Mouse (Mus musculus) neural tube, embryonic 11.5 days (tissue): Measurements from ENCODE around the gene Tor4a. TPM values are rescaled to one million over a fixed set of nuclear protein-coding genes. Genes with fewer than 3 reads are reported as not detected.

ENCODE experiments used
- ATAC-seq: fragments of 200-750 bp; cut with Nextera tagmentation; 2 replicates; pipeline ENCODE4 v1.8.0; 2017; ENCODE audit warnings: moderate number of reproducible peaks, mild to moderate bottlenecking, moderate TSS enrichment, moderate library complexity; ENCODE audit not compliant: insufficient read depth, low FRiP score, low TSS enrichment
- DNase-seq: peaks from one replicate; pipeline ENCODE4 v3.0.0-alpha.2; 2015; ENCODE audit warnings: low spot score
- H3K27ac ChIP-seq: fragments of 300-500 bp; sonication (generic); 2 replicates; pipeline ENCODE4 v1.5.1; 2014; ENCODE audit warnings: low read depth, mild to moderate bottlenecking, low read length
- H3K27me3 ChIP-seq: fragments of 300-500 bp; sonication (generic); 2 replicates; pipeline ENCODE4 v1.6.1; 2014; ENCODE audit warnings: mild to moderate bottlenecking, low read length, mixed read lengths; ENCODE audit not compliant: control insufficient read depth, insufficient read depth
- H3K36me3 ChIP-seq: fragments of 300-500 bp; sonication (generic); 2 replicates; pipeline ENCODE4 v1.6.1; 2014; ENCODE audit warnings: mild to moderate bottlenecking, low read length, moderate library complexity, mixed read lengths; ENCODE audit not compliant: control insufficient read depth, insufficient read depth
- H3K4me1 ChIP-seq: fragments of 300-500 bp; sonication (generic); 2 replicates; pipeline ENCODE4 v1.6.1; 2014; ENCODE audit warnings: low read length, mixed read lengths; ENCODE audit not compliant: control insufficient read depth, insufficient read depth
- H3K4me2 ChIP-seq: fragments of 300-500 bp; sonication (generic); 2 replicates; pipeline ENCODE4 v1.6.1; 2014; ENCODE audit warnings: low read depth, mild to moderate bottlenecking, moderate library complexity
- H3K4me3 ChIP-seq: fragments of 300-500 bp; sonication (generic); 2 replicates; pipeline ENCODE4 v1.5.1; 2014; ENCODE audit warnings: low read depth, low read length
- H3K9ac ChIP-seq: fragments of 300-500 bp; sonication (generic); 2 replicates; pipeline ENCODE4 v1.6.1; 2014; ENCODE audit warnings: mild to moderate bottlenecking, low read length
- H3K9me3 ChIP-seq: fragments of 300-500 bp; sonication (generic); 2 replicates; pipeline ENCODE4 v1.6.1; 2016; ENCODE audit warnings: low read length; ENCODE audit not compliant: control insufficient read depth
- WGBS: fragments of 180-500 bp; shearing (Covaris S2); extraction: QIAGEN DNeasy Blood & Tissue Kit; methylation state at CpG from one replicate; pipeline ENCODE4 v1.1.7; 2014; 5-methylcytosine and 5-hydroxymethylcytosine counted together
- polyA plus RNA-seq: library from polyadenylated mRNA; unstranded; fragments of >200 nt; fragmentation: Nextera tagmentation; extraction: Ambion mirVana; gene quantifications from 2 replicates; pipeline ENCODE4 v1.2.1, GENCODE M21; 2014

Gene Tor4a
- polyA plus RNA-seq, 1 experiment from 2014 or later: 1.6 TPM

DNA sequence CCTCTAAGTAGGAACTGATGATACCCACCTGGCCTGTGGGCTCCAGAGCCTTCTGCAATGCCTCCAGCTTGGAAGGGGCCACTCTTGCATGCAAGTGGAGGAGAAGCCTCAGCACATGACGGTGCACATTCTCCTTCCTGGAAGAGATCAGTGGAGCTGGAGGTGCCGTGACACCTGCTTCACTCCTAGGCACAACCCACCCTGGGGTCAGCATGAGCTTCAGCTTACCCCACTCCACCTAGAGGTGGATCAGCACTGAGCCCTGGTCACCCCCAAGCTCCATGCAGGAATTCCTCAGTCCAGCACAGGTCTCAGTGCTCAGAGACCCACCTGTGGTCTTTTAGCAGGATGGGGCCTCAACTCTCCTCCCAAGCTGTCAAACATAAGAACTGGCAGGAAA, 3.9 kb upstream of the Tor4a start:
- H3K36me3 ChIP-seq: peaks cover 17% of the 10 kb centered on the region
- DNase-seq: no peak

DNA sequence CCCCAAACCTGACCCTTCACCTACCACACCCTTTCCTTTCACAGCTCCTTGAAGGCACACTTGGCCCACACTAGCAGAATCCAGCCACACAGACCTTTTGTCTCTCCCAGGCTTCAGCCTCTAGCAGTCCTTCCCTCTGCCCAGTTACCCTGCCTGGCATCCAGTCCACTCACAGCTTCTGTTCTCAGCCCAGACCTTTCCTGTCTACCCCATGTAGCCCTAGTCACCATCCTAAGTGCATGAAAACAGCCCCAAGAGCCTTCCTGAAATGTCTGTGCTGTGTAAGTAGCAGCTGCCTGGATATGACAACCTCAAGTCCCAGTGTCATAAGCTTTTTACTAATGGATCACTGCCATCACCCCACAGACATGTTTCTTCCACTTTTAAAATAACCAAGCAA, 1.3 kb upstream of the Tor4a start:
- Histone ChIP-seq H3K36me3 (peaks cover 5% of the 10 kb centered on the region; the same call in 1 of the 2 replicates), H3K9ac (no peak overlapping the region), H3K4me1 (no peaks in the 10 kb centered on the region), H3K9me3 (no peaks in the 10 kb centered on the region), H3K4me3 (no peak overlapping the region), H3K4me2 (no peak overlapping the region), H3K27ac (no peak overlapping the region), H3K27me3 (peaks cover 19% of the 10 kb centered on the region)
- no peak for ATAC-seq
- no peak for DNase-seq

More for the DNA sequence above, 3.9 kb upstream of the Tor4a start:
- H3K9ac ChIP-seq: no peak overlapping the region
- H3K9me3 ChIP-seq: no peaks in the 10 kb centered on the region
- no peak overlapping the region for H3K27ac ChIP-seq
- H3K4me1 ChIP-seq: no peaks in the 10 kb centered on the region
- no peak overlapping the region for H3K4me3 ChIP-seq
- WGBS: 91% methylated on average over 2 of the region's 2 CpGs
- ATAC-seq: no peak
- H3K27me3 ChIP-seq: peaks cover 13% of the 10 kb centered on the region
- no peak overlapping the region for H3K4me2 ChIP-seq

DNA sequence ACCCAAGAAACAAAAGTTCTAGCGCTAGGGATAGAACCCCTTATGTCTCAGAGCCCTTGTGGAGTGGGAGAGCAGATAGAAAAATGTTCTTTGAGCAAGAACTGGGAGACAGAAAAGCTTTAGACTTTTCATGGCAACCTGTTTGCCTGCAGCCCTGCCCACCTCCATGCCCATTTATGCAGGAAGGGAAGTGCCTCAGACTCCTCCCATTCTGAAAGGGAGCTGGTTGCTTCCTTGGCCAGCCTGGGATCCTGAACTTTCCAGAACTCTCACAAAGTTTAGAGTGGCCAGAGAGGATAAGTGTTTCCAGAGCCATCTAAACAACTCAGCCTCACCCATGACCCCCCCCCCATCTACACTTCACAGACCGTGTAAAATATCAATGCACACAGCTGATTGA, 505 bp upstream of the Tor4a start:
- WGBS: 24% methylated on average over 2 of the region's 2 CpGs
- ATAC-seq (no peak), DNase-seq (no peak)
- Histone ChIP-seq H3K27me3 (peaks cover 19% of the 10 kb centered on the region), H3K9me3 (no peaks in the 10 kb centered on the region), H3K27ac (no peak overlapping the region), H3K4me2 (no peak overlapping the region), H3K4me1 (no peaks in the 10 kb centered on the region), H3K36me3 (peaks cover 4% of the 10 kb centered on the region; the same call in 1 of the 2 replicates), H3K4me3 (no peak overlapping the region), H3K9ac (no peak overlapping the region)

DNA sequence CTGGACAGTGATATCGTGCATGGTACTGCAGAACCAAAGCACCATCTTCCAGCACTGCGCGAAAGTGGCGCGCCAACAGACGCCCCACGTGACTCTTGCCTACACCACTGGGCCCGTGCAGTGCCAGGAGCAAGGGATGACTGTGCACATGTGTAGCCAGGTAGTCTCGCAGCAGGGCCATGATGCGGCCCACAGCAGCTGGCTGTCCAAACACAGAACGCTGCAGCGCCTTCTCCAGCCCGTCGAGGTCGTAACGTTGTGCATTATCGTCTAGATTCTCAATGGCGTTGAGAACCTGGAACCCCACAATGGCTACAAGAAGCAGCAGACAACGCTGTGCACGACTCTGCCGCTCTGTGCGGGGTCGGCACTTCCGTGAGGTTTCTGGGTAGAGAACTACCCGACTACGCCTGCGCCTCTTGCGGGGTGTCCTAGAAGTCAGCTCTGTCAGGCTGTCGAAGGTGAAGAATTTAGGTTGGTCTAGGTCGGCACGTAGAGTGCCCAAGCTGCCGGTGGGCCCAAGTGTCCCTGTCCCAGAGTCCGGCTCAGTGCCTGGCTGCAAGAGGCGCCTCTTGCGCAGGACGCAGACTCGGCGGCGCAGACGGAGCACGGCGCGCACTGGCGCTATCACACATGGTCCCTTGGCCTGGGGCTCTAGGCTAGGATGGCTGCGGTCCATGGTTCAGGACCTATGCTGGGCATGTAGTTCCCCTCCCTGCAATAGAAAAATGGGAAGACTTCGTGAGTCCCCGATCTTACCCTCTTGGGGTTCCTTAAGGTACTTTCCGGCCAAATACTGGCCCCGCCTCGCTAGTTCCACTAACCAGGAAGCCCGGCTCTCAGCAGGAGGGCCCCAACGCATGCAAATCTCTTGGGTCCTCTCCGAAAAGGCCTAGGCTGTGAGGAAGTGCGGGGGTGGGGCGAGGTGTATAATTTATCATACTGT, 1.2 kb downstream of the Tor4a start:
- no peak for ATAC-seq
- no peaks in the 10 kb centered on the region for H3K4me1 ChIP-seq
- H3K27me3 ChIP-seq: peaks cover 19% of the 10 kb centered on the region
- WGBS: 20% methylated on average over 55 of the region's 55 CpGs
- H3K27ac ChIP-seq: no peak overlapping the region
- no peak for DNase-seq
- no peak overlapping the region for H3K4me3 ChIP-seq
- H3K9me3 ChIP-seq: no peaks in the 10 kb centered on the region
- H3K4me2 ChIP-seq: peak overlapping the region; percentile 8; the same call in 1 of the 2 replicates
- peaks cover 2% of the 10 kb centered on the region; the same call in 1 of the 2 replicates for H3K36me3 ChIP-seq
- no peak overlapping the region for H3K9ac ChIP-seq

DNA sequence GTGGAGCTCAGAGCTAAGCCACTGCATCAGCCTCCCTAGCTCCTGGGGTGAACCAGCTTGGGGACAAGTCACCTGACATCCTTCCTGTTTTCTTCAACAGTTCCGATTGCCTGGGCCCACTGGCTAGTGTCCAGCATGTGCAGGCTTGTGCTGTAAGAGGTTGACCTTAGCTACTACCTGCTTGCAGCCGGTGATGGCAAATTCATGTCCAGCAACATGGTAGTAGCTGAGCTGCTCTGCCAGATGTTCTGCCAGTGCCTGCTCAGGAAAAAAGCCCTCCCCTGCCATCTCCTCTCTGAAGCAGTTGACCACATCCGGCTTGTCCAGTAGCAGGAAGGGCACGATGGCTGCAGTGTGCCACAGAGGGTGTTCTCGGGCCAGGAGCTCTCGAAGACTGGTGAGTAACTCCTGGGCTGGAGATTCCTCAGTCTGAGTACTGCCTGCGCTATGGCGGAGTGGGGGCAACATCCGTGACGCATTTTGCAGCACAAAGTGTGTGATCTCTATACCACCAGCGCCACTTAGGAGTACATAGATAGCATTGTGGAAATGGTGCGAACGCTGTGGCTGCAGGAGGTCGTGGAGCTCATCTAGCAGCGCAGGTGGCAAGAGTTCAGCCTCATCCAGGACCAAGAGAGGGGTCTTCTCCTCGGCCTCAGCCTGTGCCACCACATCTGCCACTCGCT, 2.1 kb downstream of the Tor4a start:
- H3K27me3 ChIP-seq: peaks cover 19% of the 10 kb centered on the region
- no peak overlapping the region for H3K9ac ChIP-seq
- no peak overlapping the region for H3K4me2 ChIP-seq
- H3K4me3 ChIP-seq: no peak overlapping the region
- no peaks in the 10 kb centered on the region for H3K9me3 ChIP-seq
- ATAC-seq (no peak), DNase-seq (no peak)
- H3K27ac ChIP-seq: no peak overlapping the region
- H3K36me3 ChIP-seq: no peaks in the 10 kb centered on the region
- no peaks in the 10 kb centered on the region for H3K4me1 ChIP-seq
- WGBS: 85% methylated on average over 17 of the region's 17 CpGs

DNA sequence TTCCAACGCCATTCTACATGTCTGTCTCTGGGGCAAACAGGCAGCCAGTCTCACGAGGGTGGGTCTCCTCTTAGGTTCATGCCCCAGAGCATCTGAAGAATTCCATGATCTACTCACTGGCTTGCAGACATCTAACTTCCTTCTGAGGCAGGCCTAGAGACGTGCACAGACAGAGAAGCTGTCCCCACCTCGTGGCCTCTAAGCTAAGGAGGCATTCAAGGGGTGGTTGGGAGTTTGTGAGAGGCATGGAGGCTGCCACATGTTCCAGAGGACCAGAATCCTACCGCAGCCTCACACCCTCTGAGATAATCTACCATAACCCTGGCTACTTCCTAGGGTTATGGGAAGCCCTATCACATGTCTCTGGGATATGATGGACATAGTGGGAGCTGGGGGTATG, 2.7 kb downstream of the Tor4a start:
- WGBS: 80% methylated on average over 5 of the region's 5 CpGs
- Histone ChIP-seq H3K27ac (no peak overlapping the region), H3K4me1 (no peaks in the 10 kb centered on the region), H3K9me3 (no peaks in the 10 kb centered on the region), H3K36me3 (no peaks in the 10 kb centered on the region), H3K27me3 (peaks cover 19% of the 10 kb centered on the region), H3K9ac (no peak overlapping the region), H3K4me2 (no peak overlapping the region), H3K4me3 (no peak overlapping the region)
- no peak for DNase-seq
- ATAC-seq: no peak

DNA sequence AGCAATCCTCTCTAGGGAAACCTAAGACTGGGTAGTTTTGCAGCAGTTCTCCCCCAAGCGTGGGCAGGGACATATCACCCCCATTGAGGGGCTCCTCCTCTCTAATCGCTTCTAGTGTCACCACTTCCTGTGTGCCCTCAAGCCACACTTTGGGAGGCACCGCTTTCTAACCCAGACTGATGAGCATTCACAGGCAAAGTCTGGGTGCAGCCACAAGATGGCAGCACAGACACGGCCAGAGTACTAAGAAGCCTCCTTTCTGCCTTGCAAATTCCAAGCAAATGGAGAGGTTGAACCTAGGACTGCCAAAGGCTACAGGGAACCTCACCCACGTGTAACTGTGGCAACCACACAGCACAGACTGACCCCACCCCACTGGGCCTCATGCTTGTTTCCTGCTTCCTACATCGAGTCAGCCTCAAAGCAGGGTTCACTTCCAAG, 3.3 kb downstream of the Tor4a start:
- no peak overlapping the region for H3K4me3 ChIP-seq
- 5% methylated on average over 6 of the region's 6 CpGs for WGBS
- H3K9ac ChIP-seq: no peak overlapping the region
- H3K9me3 ChIP-seq: no peaks in the 10 kb centered on the region
- H3K27ac ChIP-seq: no peak overlapping the region
- no peaks in the 10 kb centered on the region for H3K4me1 ChIP-seq
- H3K4me2 ChIP-seq: no peak overlapping the region
- ATAC-seq (peak; percentile 57), DNase-seq (peak; percentile 84)
- H3K36me3 ChIP-seq: no peaks in the 10 kb centered on the region
- H3K27me3 ChIP-seq: peaks cover 19% of the 10 kb centered on the region

DNA sequence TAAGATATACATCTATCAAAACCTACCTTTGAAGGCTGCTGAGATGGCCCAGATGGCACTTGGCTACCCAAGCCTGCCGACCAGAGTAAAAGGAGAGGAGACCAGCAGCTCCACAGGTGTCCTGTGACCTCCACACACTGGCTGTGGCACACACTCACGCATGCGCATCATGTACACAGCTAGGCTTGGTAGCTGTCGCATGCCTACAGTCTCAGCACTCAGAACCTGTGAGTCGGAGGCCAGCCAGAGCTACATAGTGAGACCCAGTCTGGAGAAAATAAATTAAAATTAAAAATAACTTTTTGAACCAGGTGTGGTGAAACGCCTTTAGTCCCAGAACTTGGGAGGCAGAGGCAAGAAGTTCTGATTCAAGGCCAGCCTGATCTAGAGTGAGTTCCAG, 8.8 kb downstream of the Tor4a start:
- Histone ChIP-seq H3K9ac (no peak overlapping the region), H3K4me1 (peaks cover 21% of the 10 kb centered on the region), H3K27ac (no peak overlapping the region), H3K27me3 (no peaks in the 10 kb centered on the region), H3K36me3 (no peaks in the 10 kb centered on the region), H3K9me3 (no peaks in the 10 kb centered on the region), H3K4me3 (no peak overlapping the region), H3K4me2 (no peak overlapping the region)
- 86% methylated on average over 6 of the region's 6 CpGs for WGBS
- DNase-seq (no peak), ATAC-seq (no peak)
